Mouse (Mus musculus) frontal cortex, postnatal 14 days (tissue): ENCODE results near the gene Btbd7.
A peak's percentile ranks its signal among the peaks of the same experiment; 100 is the strongest.

Experiments
- DNase-seq, 2 experiments: peaks; one replicate each; pipeline ENCODE4 v3.0.0; 2022; ENCODE audit warnings: low spot score in 2 of 2

The Btbd7 gene

DNA sequence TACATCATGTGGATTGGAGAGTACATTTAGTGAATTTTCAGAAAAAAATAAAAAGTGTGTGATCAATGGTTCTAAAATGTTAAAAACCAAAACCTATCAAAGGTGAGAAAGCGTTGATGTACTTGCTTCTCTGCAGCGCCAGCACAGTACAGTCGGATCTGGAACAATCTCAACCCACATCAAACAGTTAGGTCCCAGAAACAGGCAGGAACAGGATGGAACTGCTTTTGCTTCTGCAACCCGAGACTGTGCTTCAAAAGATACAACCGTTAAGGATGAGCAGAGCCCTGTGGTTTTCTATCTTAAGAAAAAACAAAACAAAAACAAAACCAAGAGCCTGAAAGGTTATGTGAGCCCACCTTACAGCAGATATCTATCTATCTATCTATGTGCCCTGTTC is 95.4 kb downstream of the Btbd7 start:
- DNase-seq = no peak

GRCm38 (mm10) chr12:102779452-102779851 is 98.8 kb downstream of the Btbd7 start:
- DNase-seq = no peak

DNA sequence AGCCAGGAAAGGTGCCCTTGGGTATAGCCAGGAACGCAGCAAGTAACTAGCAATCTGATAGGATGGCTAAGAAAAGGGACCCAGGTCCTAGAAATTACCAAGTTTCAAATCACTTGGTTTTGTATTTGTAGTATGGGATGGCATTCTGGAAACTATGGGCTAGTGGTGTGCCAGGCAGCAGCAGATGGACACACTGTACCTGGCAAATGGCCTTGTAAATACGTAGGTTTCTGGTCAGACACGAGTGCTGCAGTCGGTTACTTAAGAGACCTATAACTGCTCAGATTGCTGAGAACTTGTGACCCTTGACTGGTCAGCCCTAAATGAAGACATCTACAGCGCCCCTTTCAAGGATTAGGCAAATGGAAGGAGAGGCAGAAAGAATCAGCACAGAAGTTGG is 100.1 kb downstream of the Btbd7 start:
- DNase-seq = no peak

DNA sequence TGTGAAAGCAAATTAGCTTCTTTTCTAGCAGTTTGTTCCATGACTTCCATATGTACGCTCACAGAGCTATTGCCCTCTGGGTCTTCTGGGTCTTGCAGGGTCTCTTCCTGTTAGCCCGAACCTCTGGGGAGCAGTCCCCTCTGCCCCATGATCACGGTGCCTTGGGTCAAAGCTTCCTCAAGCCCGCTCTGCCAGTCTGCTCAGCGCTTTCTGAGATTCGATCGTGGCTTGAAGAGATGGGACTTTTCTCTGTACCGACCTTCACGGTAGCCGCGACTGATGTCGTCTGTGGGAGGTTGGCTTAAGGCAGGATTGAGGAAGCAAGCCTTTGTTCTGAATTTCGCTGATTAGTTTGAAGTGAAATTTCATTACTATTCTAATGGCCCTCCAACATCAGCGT is 102.2 kb downstream of the Btbd7 start:
- no peak for DNase-seq

DNA sequence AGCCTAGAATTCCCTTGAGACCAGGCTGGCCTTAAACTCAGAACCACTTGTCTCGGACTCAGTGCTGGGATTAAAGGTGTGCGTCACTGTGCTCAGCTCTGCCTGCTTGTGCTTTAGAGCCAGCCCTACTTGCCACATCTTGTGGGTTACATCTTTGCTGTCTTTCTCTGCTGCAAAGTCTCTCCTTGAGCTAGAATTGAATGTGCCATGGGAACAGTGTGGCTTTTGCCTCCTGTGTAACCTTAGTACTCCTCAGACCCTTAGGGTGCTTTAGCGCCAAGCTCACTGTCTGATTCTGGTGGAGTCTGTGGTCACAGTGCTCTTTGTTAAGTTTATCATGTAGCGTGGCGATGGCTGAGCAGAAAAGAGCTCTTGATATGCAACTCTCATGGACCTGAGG is 105.6 kb downstream of the Btbd7 start:
- no peak for DNase-seq

- no peak for DNase-seq
Observed at GRCm38 (mm10) chr12:102771601-102772000, 106.7 kb downstream of the Btbd7 start.

DNA sequence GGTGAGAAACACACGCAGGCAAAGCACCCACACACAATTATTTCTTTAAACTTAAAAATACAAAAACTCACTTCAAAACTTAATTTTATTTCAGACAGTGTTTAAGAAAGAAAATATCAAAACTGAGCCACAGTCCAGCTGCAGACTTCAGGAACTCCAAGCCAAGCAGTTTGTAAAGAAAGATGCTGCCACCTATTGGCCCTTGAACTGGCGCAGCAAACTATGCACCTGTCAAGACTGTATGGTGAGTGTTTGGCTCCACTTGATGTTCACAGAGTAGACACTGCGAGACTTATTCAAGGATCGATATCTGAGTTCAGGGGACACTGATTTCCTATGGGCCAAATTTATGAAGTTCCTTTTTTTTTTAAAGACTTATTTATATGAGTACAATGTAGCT is 109.3 kb downstream of the Btbd7 start:
- no peak for DNase-seq

- no peak for DNase-seq
Observed at GRCm38 (mm10) chr12:102763696-102764095, 114.6 kb downstream of the Btbd7 start.

DNA sequence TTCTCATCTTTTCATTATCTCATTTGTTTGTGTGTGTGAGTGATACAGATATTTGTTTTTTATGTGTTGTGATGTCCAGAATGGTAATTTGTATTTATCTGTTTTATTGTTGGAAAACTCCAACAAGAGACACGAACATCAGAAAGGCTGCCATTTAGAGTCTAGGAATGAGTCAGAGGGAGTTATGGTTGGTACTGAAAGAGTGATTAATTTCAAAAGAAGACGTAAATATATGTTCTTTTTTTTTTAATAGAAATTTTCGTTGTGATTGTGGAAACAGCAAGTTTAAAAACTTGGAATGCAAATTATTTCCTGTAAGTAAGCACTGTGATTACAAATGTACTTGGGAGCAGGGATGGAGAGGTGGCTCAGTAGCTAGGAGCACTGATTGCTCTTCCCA is 116.6 kb downstream of the Btbd7 start:
- no peak for DNase-seq

DNA sequence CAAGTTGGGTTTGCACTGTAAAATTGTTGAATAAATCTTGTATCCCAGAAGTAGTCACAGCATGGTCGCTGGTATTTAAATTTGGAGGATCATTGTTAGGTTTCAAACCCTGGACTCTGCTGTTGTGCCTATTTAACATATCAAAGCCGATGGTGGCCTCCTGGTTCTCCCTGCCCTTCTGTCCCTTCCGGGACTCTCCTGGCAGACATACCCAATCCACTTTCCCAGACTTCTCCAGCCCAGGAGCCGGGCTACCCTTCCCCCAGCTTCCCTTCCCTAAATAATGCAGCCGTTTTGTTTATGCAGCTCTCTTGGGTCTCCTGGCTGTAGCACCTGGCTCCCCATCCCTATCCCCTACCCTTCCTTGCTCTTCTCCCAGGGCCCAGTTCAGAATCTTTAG is 119.3 kb downstream of the Btbd7 start:
- no peak for DNase-seq

DNA sequence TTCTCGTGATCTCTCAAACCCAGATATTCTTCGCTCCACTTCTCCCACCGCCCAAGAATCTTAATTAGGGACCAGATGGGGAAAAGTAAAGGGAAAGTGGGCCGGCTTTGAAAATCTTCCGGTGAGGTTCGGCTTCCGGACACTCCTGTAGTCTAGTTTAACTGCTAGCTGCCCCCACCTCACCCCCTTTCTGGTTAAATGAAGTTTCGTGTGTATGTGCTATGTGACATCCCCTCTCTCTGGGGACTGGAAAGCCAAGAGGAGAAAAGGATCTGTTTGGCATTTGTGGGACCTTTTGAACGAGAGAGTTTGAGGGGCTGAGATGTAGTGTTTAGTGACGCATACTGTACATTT is 119.9 kb downstream of the Btbd7 start, which contains the start of gene Gm20604:
Gene Gm20604 (minus strand): TSS at position 270 of the 354 bp plus-strand sequence.
- DNase-seq = no peak

DNA sequence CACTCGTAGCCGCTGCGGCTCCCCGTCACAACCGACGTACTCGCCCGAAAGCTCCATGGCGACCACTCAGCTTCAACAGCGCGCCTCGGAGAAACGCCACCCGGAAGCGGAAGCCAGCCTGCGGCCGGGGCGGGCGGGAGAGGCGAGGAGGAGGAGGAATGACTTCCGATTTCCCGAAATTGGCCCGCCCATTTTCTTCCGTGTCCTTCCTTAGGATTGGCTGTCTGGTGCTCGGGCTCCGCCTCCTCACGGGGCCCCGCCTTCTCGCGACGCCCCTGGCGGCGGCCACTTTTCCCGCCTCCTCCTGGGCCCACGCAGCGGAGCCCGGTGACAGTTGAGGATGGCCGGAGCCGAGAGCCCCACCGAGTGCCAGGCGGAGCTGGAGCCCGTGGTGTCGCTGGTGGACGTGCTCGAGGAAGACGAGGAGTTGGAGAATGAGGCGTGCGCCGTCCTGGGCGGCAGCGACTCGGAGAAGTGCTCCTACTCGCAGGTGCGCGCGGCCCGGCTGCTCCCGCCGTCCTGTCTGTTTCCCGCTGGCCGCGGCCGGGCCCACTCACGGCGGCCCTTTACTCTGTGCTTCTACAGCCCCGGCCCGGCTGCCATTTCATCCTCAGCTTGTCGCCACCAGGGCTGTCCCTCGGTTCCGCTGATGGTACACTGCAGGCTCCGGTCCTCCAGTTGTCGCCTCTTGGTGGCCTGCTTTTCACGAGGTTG is 120.4 kb downstream of the Btbd7 start, which contains the start of the genes Gm28051, Gon7 and Ubr7:
Gene Gm28051 (minus strand): TSS at position 77 of the 714 bp plus-strand sequence.
Gene Gon7 (minus strand): TSS at position 115 of the 714 bp plus-strand sequence.
Gene Ubr7 (plus strand): TSS at position 279 of the 714 bp plus-strand sequence.
- DNase-seq = peak; percentile 95

GRCm38 (mm10) chr12:102757055-102757688 is 121.1 kb downstream of the Btbd7 start:
- no peak for DNase-seq

DNA sequence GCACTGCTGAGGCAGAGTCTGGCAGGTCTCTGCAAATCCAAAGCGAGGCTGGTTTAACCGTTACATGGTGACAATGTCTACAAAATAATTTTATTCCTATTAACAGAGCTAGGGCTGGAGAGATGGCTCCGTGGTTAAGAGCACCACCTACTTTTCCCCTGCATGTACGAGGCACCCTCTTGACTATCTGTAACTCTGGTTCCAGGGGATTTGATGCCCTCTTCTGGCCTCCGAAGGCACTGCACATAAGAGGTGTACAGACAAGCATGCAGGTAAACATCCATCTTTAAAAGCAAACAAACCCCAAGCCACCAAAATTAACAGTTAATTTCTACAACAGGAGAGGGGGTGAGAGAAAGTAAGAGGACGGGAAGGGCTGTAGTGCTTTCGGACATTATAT is 122.0 kb downstream of the Btbd7 start:
- DNase-seq = no peak

GRCm38 (mm10) chr12:102748256-102748655 is 130.0 kb downstream of the Btbd7 start:
- DNase-seq = no peak

- DNase-seq = no peak
Observed at GRCm38 (mm10) chr12:102744839-102745238, 133.4 kb downstream of the Btbd7 start.

DNA sequence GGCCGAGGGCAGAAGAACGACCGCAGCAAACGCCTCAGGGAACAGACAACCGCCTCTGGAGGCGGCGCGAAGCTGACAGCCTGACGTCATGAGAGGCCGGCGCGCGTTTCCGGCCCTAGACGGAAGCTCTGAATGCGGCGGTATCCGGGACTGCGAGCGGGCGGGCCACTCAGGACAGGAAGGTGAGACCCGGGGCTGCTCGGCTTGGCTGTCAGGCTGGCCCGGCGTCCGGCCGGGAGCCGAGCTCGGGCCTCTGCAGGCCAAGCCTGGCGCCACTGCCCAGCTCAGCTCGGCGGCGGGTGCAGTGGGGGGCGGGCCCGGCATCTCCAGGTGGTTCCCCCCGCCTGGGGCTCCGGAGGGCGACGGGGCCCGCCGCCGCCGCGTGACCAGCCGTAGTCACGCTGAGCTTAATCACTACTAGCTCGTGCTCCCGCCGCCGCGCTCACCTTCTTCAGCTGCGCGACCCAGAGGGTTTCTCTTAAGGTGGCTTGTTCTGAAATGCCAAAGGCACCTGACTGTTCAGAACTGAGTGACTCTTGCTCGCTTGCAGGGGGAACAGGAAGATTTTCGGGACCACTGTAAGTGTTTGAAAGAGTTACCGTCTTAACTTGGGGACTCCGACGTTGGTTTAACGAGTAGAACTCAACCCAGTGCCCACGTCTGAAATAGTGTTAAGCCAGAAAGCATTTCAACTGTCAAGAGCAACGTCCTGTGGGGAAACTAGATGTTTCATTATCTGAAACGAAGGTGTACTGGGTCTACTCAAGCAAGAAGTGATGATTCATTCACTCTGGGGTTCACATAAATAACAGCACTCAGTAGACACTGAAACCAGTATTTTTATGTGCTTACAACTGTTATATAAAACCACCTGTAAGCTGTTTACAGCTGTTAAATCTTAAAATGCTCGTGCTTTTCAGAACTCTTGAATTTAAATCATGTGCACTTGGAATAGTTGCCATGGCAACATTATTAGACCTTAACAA is 134.4 kb downstream of the Btbd7 start, which contains the start of the genes Moap1 and Tmem251:
Gene Moap1 (minus strand): TSS at position 73 of the 986 bp plus-strand sequence.
Gene Tmem251 (plus strand): TSS at position 174 of the 986 bp plus-strand sequence.
- peak; percentile 74 to 87 for DNase-seq

- DNase-seq = no peak
Observed at GRCm38 (mm10) chr12:102743036-102743588, 135.2 kb downstream of the Btbd7 start.

- no peak for DNase-seq
Observed at GRCm38 (mm10) chr12:102742056-102742455, 136.2 kb downstream of the Btbd7 start.

- no peak for DNase-seq
Observed at GRCm38 (mm10) chr12:102740285-102740684, 138.0 kb downstream of the Btbd7 start.

GRCm38 (mm10) chr12:102739096-102739495 is 139.2 kb downstream of the Btbd7 start:
- DNase-seq = no peak
